Mouse (Mus musculus): Measurements from ENCODE around the gene Slc12a8. TPM values are rescaled to one million over a fixed set of nuclear protein-coding genes. Genes with fewer than 3 reads are reported as not detected.
A peak's percentile ranks its signal among the peaks of the same experiment; 100 is the strongest.

Slc12a8 gene
- polyA plus RNA-seq, 2 experiments, result 0.94 to 0.97 TPM

DNA sequence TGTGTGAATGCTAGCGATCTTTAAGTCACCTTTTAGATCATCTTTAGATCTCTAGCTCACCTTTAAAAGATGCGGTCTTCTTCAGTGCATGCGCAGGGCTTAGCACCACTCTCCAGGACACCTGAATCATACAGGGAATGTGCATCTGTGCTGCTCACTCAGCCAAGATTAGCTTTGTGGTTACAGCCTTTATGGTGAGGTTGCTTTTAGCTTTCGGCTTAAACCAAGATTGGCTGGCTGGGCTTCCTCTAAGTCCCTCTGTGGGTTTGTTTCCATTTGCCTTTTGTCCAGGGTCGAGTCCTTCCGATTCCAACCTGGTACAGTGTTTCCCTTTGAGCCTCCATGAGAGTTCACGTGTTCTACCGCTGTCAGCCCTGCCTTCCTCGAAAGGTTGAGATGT, 187.2 kb downstream of the Slc12a8 start:
- Histone ChIP-seq H3K36me3 (ENCODE audit: control insufficient read depth, insufficient read depth, low read length) (no peaks in the 10 kb centered on the region), H3K27ac (replicated peaks; ENCODE audit: low read depth, low read length) (no peak overlapping the region), H3K4me2 (replicated peaks; ENCODE audit: low read depth, low read length, severe bottlenecking) (no peak overlapping the region), H3K9me3 (ENCODE audit: control insufficient read depth, low read length) (no peaks in the 10 kb centered on the region), H3K4me1 (ENCODE audit: control insufficient read depth, insufficient read depth, low read length) (peaks cover 31% of the 10 kb centered on the region), H3K9ac (ENCODE audit: low read depth, low read length, severe bottlenecking) (no peak overlapping the region), H3K27me3 (ENCODE audit: control insufficient read depth, insufficient read depth, low read length) (no peaks in the 10 kb centered on the region), H3K4me3 (replicated peaks; ENCODE audit: low read length) (no peak overlapping the region)
- DNase-seq (ENCODE audit: low spot score) (peak; percentile 38), ATAC-seq (ENCODE audit: low FRiP score, low read depth) (no peak)
- WGBS, result 85% methylated on average over 9 of the region's 9 CpGs
- TF ChIP-seq POLR2A (IDR thresholded peaks at IDR 0.05; ENCODE audit: borderline replicate concordance, extremely low read depth, insufficient read depth, insufficient read length), result no peak

DNA sequence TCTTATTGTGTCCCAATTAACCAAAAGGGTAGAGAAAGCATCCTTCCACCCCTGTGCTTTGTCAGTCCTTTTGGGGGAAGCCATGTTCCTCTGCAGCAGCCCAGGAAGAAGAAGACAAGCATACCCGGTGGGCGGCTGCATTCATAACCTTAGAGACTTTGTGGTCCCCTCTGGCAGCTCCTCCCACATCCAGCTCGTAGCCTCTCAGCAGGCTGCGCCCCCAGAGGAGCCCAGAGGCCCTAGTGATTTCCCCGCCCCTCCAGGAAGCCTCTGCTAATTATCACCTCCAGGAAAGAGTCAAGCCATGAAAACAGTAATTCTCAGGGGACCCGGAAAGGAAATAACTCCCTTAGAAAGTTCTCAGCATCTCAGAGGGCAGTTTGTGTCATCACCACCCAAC, 188.1 kb downstream of the Slc12a8 start:
- DNase-seq (ENCODE audit: low spot score) (no peak), ATAC-seq (ENCODE audit: low FRiP score, low read depth) (no peak)
- no peak for TF ChIP-seq POLR2A (IDR thresholded peaks at IDR 0.05; ENCODE audit: borderline replicate concordance, extremely low read depth, insufficient read depth, insufficient read length)
- 15% methylated on average over 6 of the region's 6 CpGs for WGBS
- no peak overlapping the region for H3K9ac ChIP-seq (ENCODE audit: low read depth, low read length, severe bottlenecking)
- H3K27ac ChIP-seq (replicated peaks; ENCODE audit: low read depth, low read length), result no peak overlapping the region
- peaks cover 31% of the 10 kb centered on the region for H3K4me1 ChIP-seq (ENCODE audit: control insufficient read depth, insufficient read depth, low read length)
- peaks cover 2% of the 10 kb centered on the region; the same call in 1 of the 2 replicates for H3K36me3 ChIP-seq (ENCODE audit: control insufficient read depth, insufficient read depth, low read length)
- no peak overlapping the region for H3K4me2 ChIP-seq (replicated peaks; ENCODE audit: low read depth, low read length, severe bottlenecking)
- no peak overlapping the region for H3K4me3 ChIP-seq (replicated peaks; ENCODE audit: low read length)
- no peaks in the 10 kb centered on the region for H3K27me3 ChIP-seq (ENCODE audit: control insufficient read depth, insufficient read depth, low read length)
- no peaks in the 10 kb centered on the region for H3K9me3 ChIP-seq (ENCODE audit: control insufficient read depth, low read length)

DNA sequence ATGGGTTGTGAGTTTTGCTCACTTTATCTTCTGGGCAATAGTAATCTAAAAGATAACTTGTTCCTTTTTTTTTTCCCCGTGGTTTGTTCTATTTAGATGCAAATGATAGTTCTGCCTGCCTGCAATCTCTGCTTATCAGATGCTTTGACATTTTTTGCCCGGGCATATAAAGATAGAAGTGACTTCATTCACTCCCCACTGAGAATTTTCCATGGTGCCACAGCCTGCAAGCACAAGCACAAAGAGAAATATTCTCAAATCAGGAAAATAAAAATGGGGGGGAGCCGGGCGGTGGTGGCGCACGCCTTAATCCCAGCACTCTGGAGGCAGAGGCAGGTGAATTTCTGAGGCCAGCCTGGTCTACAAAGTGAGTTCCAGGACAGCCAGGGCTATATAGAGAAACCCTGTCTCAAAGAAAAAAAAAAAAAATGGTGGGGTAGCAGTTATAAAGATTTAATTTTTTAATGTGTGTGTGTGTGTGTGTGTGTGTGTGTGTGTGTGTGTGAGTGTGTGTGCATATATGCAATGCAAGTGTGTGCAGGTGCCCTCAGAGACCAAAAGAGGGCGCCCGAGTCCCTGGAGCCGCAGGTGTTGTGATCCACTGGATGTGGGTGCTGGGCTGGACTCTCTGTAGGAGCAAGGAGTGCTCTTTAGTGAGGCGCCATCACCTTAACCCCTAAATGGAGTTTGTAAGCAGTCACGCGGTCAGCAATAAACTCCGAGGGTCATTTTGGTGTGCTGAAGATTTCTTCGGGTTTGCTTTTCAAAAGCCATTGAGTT, 189.2 kb downstream of the Slc12a8 start:
- Histone ChIP-seq H3K4me2 (replicated peaks; ENCODE audit: low read depth, low read length, severe bottlenecking) (no peak overlapping the region), H3K9me3 (ENCODE audit: control insufficient read depth, low read length) (no peaks in the 10 kb centered on the region), H3K4me1 (ENCODE audit: control insufficient read depth, insufficient read depth, low read length) (peaks cover 22% of the 10 kb centered on the region), H3K4me3 (replicated peaks; ENCODE audit: low read length) (no peak overlapping the region), H3K36me3 (ENCODE audit: control insufficient read depth, insufficient read depth, low read length) (peaks cover 9% of the 10 kb centered on the region; the same call in 1 of the 2 replicates), H3K27ac (replicated peaks; ENCODE audit: low read depth, low read length) (no peak overlapping the region), H3K27me3 (ENCODE audit: control insufficient read depth, insufficient read depth, low read length) (no peaks in the 10 kb centered on the region), H3K9ac (ENCODE audit: low read depth, low read length, severe bottlenecking) (no peak overlapping the region)
- ATAC-seq (ENCODE audit: low FRiP score, low read depth), result no peak
- no peak for DNase-seq (ENCODE audit: low spot score)
- whole genome bisulfite sequencing, result 93% methylated on average over 14 of the region's 14 CpGs
- no peak for TF ChIP-seq POLR2A (IDR thresholded peaks at IDR 0.05; ENCODE audit: borderline replicate concordance, extremely low read depth, insufficient read depth, insufficient read length)

DNA sequence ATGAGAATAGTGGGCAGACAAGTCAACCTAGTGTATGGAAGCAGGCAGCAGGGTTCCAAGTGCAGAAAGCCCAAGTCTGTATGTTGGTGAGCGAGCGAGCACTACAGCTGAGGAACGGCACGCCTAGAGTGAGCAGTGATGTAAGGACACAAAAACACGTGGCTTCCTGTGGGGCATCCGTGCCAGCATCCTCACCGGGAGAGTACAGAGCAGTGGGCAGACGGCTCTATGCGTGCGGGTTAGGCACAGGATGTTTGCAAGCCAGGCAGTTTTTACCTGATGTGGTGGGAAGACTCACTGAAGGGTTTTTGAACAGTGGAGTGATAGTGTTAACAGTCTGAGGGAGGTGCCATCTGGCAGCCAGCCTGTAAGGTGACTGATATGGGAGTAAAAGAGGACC, 190.9 kb downstream of the Slc12a8 start:
- Histone ChIP-seq H3K4me1 (ENCODE audit: control insufficient read depth, insufficient read depth, low read length) (peaks cover 15% of the 10 kb centered on the region), H3K4me2 (replicated peaks; ENCODE audit: low read depth, low read length, severe bottlenecking) (no peak overlapping the region), H3K36me3 (ENCODE audit: control insufficient read depth, insufficient read depth, low read length) (peaks cover 9% of the 10 kb centered on the region; the same call in 1 of the 2 replicates), H3K4me3 (replicated peaks; ENCODE audit: low read length) (no peak overlapping the region), H3K27ac (replicated peaks; ENCODE audit: low read depth, low read length) (no peak overlapping the region), H3K9me3 (ENCODE audit: control insufficient read depth, low read length) (no peaks in the 10 kb centered on the region), H3K9ac (ENCODE audit: low read depth, low read length, severe bottlenecking) (no peak overlapping the region), H3K27me3 (ENCODE audit: control insufficient read depth, insufficient read depth, low read length) (no peaks in the 10 kb centered on the region)
- 94% methylated on average over 10 of the region's 10 CpGs for WGBS
- DNase-seq (ENCODE audit: low spot score) (no peak), ATAC-seq (ENCODE audit: low FRiP score, low read depth) (no peak)
- no peak for TF ChIP-seq POLR2A (IDR thresholded peaks at IDR 0.05; ENCODE audit: borderline replicate concordance, extremely low read depth, insufficient read depth, insufficient read length)

DNA sequence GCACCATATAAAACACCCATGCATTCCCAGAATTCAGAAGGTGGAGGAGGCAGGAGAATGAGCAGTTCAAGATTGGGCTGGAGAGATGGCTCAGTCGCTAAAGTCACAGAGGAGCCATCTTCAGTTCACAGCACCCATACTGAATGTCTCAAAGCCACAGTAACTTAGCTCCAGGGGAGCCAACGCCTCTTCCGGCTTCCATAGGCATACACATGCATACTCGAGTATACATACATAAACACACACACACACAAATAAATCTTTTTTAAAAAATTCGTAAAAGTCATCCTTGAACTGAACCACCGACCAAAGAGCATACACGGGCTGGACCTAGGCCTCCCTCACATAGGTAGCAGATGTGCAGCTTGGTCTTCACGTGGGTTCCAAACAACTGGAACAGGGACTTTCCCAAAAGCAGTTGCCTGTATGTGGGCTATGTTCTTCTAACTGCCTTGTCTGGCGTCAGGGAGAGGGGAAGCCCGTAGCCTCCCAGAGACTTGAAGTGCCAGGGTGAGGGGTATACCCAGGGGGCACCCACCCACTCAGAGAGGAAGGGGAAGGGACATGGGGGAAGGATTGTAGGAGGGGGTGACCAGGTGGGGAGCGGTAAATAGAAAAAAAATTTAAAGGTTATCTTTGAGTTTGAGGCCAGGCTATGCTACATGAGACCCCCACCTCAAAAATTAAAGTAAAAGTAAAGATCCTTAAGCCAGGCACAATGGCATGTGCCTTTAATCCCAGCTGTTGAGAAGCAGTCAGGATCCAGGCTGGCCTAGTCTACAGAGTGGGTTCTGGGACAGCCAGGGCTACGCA, 191.7 kb downstream of the Slc12a8 start:
- H3K4me1 ChIP-seq (ENCODE audit: control insufficient read depth, insufficient read depth, low read length), result peaks cover 15% of the 10 kb centered on the region
- ATAC-seq (ENCODE audit: low FRiP score, low read depth) (no peak), DNase-seq (ENCODE audit: low spot score) (no peak)
- no peak overlapping the region for H3K4me3 ChIP-seq (replicated peaks; ENCODE audit: low read length)
- H3K36me3 ChIP-seq (ENCODE audit: control insufficient read depth, insufficient read depth, low read length), result peaks cover 9% of the 10 kb centered on the region; the same call in 1 of the 2 replicates
- no peak for TF ChIP-seq POLR2A (IDR thresholded peaks at IDR 0.05; ENCODE audit: borderline replicate concordance, extremely low read depth, insufficient read depth, insufficient read length)
- no peak overlapping the region for H3K4me2 ChIP-seq (replicated peaks; ENCODE audit: low read depth, low read length, severe bottlenecking)
- H3K9ac ChIP-seq (ENCODE audit: low read depth, low read length, severe bottlenecking), result no peak overlapping the region
- no peaks in the 10 kb centered on the region for H3K27me3 ChIP-seq (ENCODE audit: control insufficient read depth, insufficient read depth, low read length)
- H3K9me3 ChIP-seq (ENCODE audit: control insufficient read depth, low read length), result no peaks in the 10 kb centered on the region
- 89% methylated on average over 12 of the region's 12 CpGs for WGBS
- no peak overlapping the region for H3K27ac ChIP-seq (replicated peaks; ENCODE audit: low read depth, low read length)

Other genes starting within 250 kb of the Slc12a8 start
- gene Zfp148, start 136.5 kb upstream of the Slc12a8 start, polyA plus RNA-seq (2012; rRNA removed), result 23.1 and 26.6 TPM in 2 replicates
- 50.2 and 54.1 TPM in 2 replicates for gene Zfp148, start 136.5 kb upstream of the Slc12a8 start, polyA plus RNA-seq (2014; fragmentation: Nextera tagmentation; extraction: Ambion mirVana)
- gene Heg1, start 167.0 kb downstream of the Slc12a8 start, polyA plus RNA-seq (2012; rRNA removed), result 22.0 and 27.8 TPM in 2 replicates
- gene Heg1, start 167.0 kb downstream of the Slc12a8 start, polyA plus RNA-seq (2014; fragmentation: Nextera tagmentation; extraction: Ambion mirVana), result 20.7 and 20.8 TPM in 2 replicates

All from limb, embryonic 14.5 days (tissue).